Mouse (Mus musculus) C2C12 (cell line): Measurements from ENCODE around the gene Zc3h15. TPM values are rescaled to one million over a fixed set of nuclear protein-coding genes. Genes with fewer than 3 reads are reported as not detected.
A peak's percentile ranks its signal among the peaks of the same experiment; 100 is the strongest.

Experiments
- H3K27me3 ChIP-seq: one replicate; pipeline ENCODE4 v1.6.1; 2011; ENCODE audit not compliant: control insufficient read depth, insufficient read depth, insufficient read length
- H3K36me3 ChIP-seq: one replicate; pipeline ENCODE4 v1.6.1; 2011; ENCODE audit not compliant: control insufficient read depth, insufficient read depth
- H3K4me3 ChIP-seq: one replicate; pipeline ENCODE4 v1.5.1; 2011; ENCODE audit warnings: mild to moderate bottlenecking, control low read depth; ENCODE audit not compliant: poor library complexity, insufficient read depth, severe bottlenecking
- H3K79me2 ChIP-seq: one replicate; pipeline ENCODE4 v1.6.1; 2011; ENCODE audit not compliant: control insufficient read depth, insufficient read depth
- H3K79me3 ChIP-seq: one replicate; pipeline ENCODE4 v1.6.1; 2011; ENCODE audit warnings: low read depth, control low read depth
- H3ac ChIP-seq: one replicate; pipeline ENCODE3; 2011; ENCODE audit warnings: low read depth; ENCODE audit not compliant: control insufficient read depth, insufficient read length
- CEBPB ChIP-seq: IDR thresholded peaks from one replicate; pipeline ENCODE4 v1.6.1; 2011; ENCODE audit warnings: low read depth, mild to moderate bottlenecking, control low read depth, moderate library complexity
- CTCF ChIP-seq: IDR thresholded peaks from one replicate; pipeline ENCODE4 v1.5.1; 2011; ENCODE audit not compliant: control insufficient read depth, insufficient read depth, insufficient read length
- FOSL1 ChIP-seq: IDR thresholded peaks from one replicate; pipeline ENCODE4 v1.8.0; 2011; ENCODE audit warnings: mild to moderate bottlenecking, low read length; ENCODE audit not compliant: poor library complexity, insufficient read depth, severe bottlenecking
- MAX ChIP-seq: IDR thresholded peaks from one replicate; pipeline ENCODE4 v1.6.1; 2011; ENCODE audit warnings: mild to moderate bottlenecking, control low read depth
- MYOD1 ChIP-seq: IDR thresholded peaks from one replicate; pipeline ENCODE4 v1.6.1; 2011; ENCODE audit warnings: low read depth; ENCODE audit not compliant: control insufficient read depth, insufficient read length
- MYOG ChIP-seq: IDR thresholded peaks from one replicate; pipeline ENCODE4 v1.6.1; 2011; ENCODE audit not compliant: control insufficient read depth, insufficient read length; ENCODE audit errors: extremely low read depth
- USF1 ChIP-seq: IDR thresholded peaks from one replicate; pipeline ENCODE4 v1.6.1; 2011; ENCODE audit warnings: low read depth, mild to moderate bottlenecking, control low read depth, moderate library complexity
- polyA plus RNA-seq: library from polyadenylated mRNA; unstranded; fragments of >200 nt; fragmentation: generic; extraction: Trizol; gene quantifications from one replicate; pipeline ENCODE4 v1.2.1, GENCODE M21; 2012; ENCODE audit warnings: missing spikeins

Zc3h15 gene
- polyA plus RNA-seq, 1 experiment, result 52.1 TPM

DNA sequence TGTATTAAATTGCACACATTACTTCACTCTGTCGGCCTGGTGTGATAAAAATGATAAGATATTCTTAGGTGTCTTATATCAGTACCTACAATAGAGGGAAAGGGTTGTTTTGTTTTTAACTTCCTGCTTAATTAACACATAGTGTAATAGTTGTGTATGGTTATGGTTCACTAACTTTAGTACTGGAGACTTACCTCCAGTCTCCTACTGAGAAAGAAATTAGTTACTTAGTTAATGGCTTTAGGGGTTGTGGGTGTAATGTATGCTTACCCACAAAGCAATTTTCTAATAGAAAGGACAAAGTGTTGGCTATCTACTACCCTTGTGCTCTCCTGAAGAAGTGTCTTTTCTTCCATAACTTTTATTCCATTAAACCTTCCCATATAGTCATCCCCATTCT, 23.8 kb downstream of the Zc3h15 start:
- Histone ChIP-seq H3K36me3 (peaks cover 64% of the 10 kb centered on the region), H3K27me3 (no peaks in the 10 kb centered on the region), H3K79me2 (peaks cover 35% of the 10 kb centered on the region), H3K79me3 (peaks cover 14% of the 10 kb centered on the region), H3K4me3 (no peak overlapping the region), H3ac (no peak overlapping the region)
- no peak for TF ChIP-seq USF1
- TF ChIP-seq MAX, result no peak
- TF ChIP-seq CTCF, result no peak
- TF ChIP-seq MYOG, result no peak
- TF ChIP-seq FOSL1, result no peak
- TF ChIP-seq MYOD1, result no peak
- TF ChIP-seq CEBPB, result no peak

DNA sequence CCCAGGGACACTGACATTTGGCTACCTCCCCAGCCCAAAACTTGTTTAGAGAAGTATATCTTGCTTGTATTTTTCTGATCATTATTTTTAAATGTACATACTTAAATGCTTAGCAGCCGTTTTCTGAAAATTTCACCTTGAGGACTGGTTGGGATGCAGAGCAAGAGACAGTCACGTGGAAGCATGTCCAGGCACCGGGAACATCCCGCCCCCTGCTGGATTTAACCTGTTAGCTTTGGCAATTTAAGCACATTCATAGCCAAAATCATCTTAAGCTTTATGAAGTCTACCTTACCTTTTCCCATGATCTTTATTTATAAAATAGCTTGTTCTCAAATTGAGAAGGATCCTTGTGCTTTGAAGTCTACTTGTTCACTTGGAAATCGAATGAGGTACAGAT, 25.8 kb downstream of the Zc3h15 start:
- Histone ChIP-seq H3K27me3 (no peaks in the 10 kb centered on the region), H3ac (no peak overlapping the region), H3K36me3 (peaks cover 69% of the 10 kb centered on the region), H3K4me3 (no peak overlapping the region), H3K79me2 (peaks cover 35% of the 10 kb centered on the region), H3K79me3 (peaks cover 16% of the 10 kb centered on the region)
- TF ChIP-seq MYOD1, result no peak
- peak; percentile 19 for TF ChIP-seq USF1

DNA sequence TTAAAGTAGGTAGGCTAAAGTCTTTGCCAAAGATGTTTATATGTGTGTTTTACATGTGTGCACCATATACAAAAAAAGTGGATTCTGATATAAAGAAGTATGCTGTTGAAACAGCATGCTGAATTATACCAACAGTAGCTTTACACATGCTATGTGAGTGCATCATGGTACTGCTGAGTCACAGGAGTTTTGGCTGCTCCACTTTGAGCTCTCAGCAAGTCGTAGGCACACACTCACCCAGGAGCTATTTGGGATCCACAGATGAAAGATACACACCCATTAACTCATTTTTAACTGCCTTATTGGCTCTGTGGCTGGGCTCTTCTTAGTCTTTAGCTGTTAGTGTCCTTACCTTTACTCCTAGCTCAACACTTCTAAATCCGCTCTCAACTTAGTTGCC, 27.6 kb downstream of the Zc3h15 start:
- Histone ChIP-seq H3ac (no peak overlapping the region), H3K79me3 (peaks cover 16% of the 10 kb centered on the region), H3K79me2 (peaks cover 35% of the 10 kb centered on the region)

DNA sequence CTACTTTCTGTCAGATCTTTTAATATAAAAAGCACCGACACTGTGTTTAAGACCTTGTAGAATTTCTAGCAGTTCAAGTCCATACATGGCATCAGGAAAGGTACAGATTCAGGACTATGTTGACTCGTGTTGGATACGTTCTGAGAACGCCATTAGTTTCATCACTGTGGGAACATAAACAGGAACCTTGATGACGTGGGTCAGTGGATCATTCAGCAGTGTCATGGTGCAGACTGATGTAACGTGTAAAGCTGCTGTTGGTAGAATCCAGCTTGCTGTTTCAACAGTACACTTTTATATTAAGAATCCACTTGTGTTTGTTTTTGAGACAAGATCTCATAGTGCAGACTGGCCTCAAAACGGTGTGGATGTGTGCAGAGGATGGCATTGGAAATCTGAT, 28.8 kb downstream of the Zc3h15 start:
- H3K27me3 ChIP-seq, result no peaks in the 10 kb centered on the region
- peaks cover 55% of the 10 kb centered on the region for H3K36me3 ChIP-seq
- peaks cover 16% of the 10 kb centered on the region for H3K79me3 ChIP-seq
- H3K79me2 ChIP-seq, result peaks cover 28% of the 10 kb centered on the region
- H3ac ChIP-seq, result no peak overlapping the region
- no peak overlapping the region for H3K4me3 ChIP-seq
- no peak for TF ChIP-seq MYOG
- TF ChIP-seq CTCF, result no peak
- TF ChIP-seq USF1, result no peak

More for the DNA sequence above, 27.6 kb downstream of the Zc3h15 start:
- peaks cover 62% of the 10 kb centered on the region for H3K36me3 ChIP-seq
- H3K27me3 ChIP-seq, result no peaks in the 10 kb centered on the region
- no peak overlapping the region for H3K4me3 ChIP-seq
- no peak for TF ChIP-seq MYOG
- no peak for TF ChIP-seq CEBPB
- no peak for TF ChIP-seq MYOD1
- TF ChIP-seq CTCF, result no peak
- TF ChIP-seq USF1, result no peak
- no peak for TF ChIP-seq MAX
- TF ChIP-seq FOSL1, result no peak

DNA sequence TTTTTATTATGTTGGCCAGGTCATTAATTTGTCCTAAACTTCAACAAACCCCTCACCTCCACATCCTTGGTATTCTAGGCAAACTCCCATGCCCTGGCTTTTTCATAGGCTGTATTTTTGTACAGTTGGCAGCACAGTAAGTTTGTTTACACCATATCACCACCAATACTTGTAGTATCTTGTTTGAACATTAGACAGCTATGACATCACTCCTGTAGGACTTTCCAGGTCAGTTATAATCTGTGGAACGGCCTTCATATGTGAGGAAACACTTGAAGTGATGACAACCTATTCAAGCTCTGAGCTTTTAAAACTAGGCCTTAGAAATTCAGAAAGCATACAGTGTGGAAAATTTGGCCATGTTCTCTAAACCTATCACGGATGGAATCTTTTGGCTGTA, 29.6 kb downstream of the Zc3h15 start:
- no peak for TF ChIP-seq CTCF
- TF ChIP-seq FOSL1, result no peak
- no peak for TF ChIP-seq USF1
- no peak for TF ChIP-seq CEBPB
- no peak for TF ChIP-seq MAX
- no peak for TF ChIP-seq MYOG
- no peak for TF ChIP-seq MYOD1
- H3K27me3 ChIP-seq, result no peaks in the 10 kb centered on the region
- H3ac ChIP-seq, result no peak overlapping the region
- H3K36me3 ChIP-seq, result peaks cover 49% of the 10 kb centered on the region
- peaks cover 22% of the 10 kb centered on the region for H3K79me2 ChIP-seq
- no peak overlapping the region for H3K4me3 ChIP-seq
- peaks cover 14% of the 10 kb centered on the region for H3K79me3 ChIP-seq

DNA sequence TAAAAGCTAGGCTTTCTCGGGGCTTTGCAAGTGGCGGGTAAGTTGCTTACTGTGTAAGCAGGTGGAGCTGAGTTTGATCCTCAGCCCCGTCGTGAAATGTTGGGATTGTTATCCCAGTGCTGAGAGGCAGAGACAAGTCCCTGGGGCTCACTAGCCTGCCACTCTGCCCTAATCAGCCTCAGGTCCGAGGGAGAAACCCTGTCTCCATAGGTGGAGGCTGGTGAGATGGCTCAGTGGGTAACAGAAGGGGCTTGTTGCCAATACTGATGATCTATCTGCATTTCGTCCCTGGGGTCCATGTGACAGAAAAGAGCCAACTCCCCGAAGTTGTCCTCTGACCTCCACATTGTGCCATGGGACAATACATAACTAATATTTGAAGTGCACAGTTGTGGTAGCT, 30.2 kb downstream of the Zc3h15 start:
- Histone ChIP-seq H3K79me3 (peaks cover 9% of the 10 kb centered on the region), H3K79me2 (peaks cover 16% of the 10 kb centered on the region), H3K4me3 (no peak overlapping the region), H3K27me3 (no peaks in the 10 kb centered on the region), H3K36me3 (peaks cover 43% of the 10 kb centered on the region), H3ac (no peak overlapping the region)
- TF ChIP-seq CTCF (no peak), MYOG (no peak), CEBPB (no peak), USF1 (no peak), MAX (no peak), FOSL1 (no peak), MYOD1 (no peak)
